ENCODE assay signal across 12 mouse cellular contexts in genomic region chr2:123532946-123533791, GRCm38 (mm10).
DNase-seq lines count a peak whose midpoint lies in the region; ATAC-seq and TF ChIP-seq lines count a peak whose summit lies in the region.
"Had no signal": no experiment of that assay in that cellular context is flagged by ENCODE, and none has a peak within 500 bp of the region (broad histone marks: within the 10 kb centered on the region; RNA-seq: fewer than 3 reads in every experiment).

No protein-coding gene starts in this region.

- peaks cover 2% of the 10 kb centered on the region; the same call in 1 of the 2 replicates for H3K4me1 ChIP-seq in cortical plate, adult 2 months (ENCODE audit: control insufficient read depth, insufficient read depth, low read length)
- H3K4me1 ChIP-seq in midbrain, embryonic 16.5 days (ENCODE audit: control insufficient read depth, insufficient read depth, low read length) = 0 out of 2 replicates have a peak, but pooled peaks cover 5% of the 10 kb centered on the region
- H3K4me1 ChIP-seq: neural tube, embryonic 12.5 days had no signal

- no peaks in the 10 kb centered on the region for H3K9me3 ChIP-seq in midbrain, embryonic 16.5 days (replicated peaks; ENCODE audit: control insufficient read depth, low read length, poor library complexity, severe bottlenecking)
- H3K9me3 ChIP-seq: neural tube, embryonic 12.5 days had no signal

- TF ChIP-seq CTCF in cortical plate, adult 2 months (IDR thresholded peaks at IDR 0.05; ENCODE audit: extremely low read depth, insufficient read depth, low read length) = no peak

- H3K4me2 ChIP-seq in midbrain, embryonic 16.5 days (ENCODE audit: low read length) = peak overlapping the region; percentile 5
- H3K4me2 ChIP-seq: neural tube, embryonic 12.5 days had no signal

- peak overlapping the region; percentile 23; the same call in 1 of the 2 replicates for H3K4me3 ChIP-seq in cortical plate, adult 2 months (ENCODE audit: insufficient read depth, low read length)
- no peak overlapping the region for H3K4me3 ChIP-seq in midbrain, embryonic 16.5 days (ENCODE audit: low read depth, low read length)
- H3K4me3 ChIP-seq: neural tube, embryonic 12.5 days had no signal

- 52% methylated on average over 9 of the region's 9 CpGs for WGBS in midbrain, embryonic 16.5 days

- H3K36me3 ChIP-seq in midbrain, embryonic 16.5 days (ENCODE audit: control insufficient read depth, insufficient read depth, low read length) = no peaks in the 10 kb centered on the region
- H3K36me3 ChIP-seq: neural tube, embryonic 12.5 days had no signal

- H3K27me3 ChIP-seq in midbrain, embryonic 16.5 days (ENCODE audit: control insufficient read depth, insufficient read depth, low read depth, low read length) = no peaks in the 10 kb centered on the region
- H3K27me3 ChIP-seq: neural tube, embryonic 12.5 days had no signal

- peak; percentile 51 for DNase-seq in brain, adult 2 months (ENCODE audit: low read depth, low spot score)
- peak; percentile 15 for DNase-seq in layer of hippocampus, adult 11-12 months (ENCODE audit: low spot score)
- DNase-seq in B cell, adult 2 months = no peak
- DNase-seq in adrenal gland, adult (ENCODE audit: inconsistent age in 2 of 2, low spot score in 1 of 2) = no peak
- DNase-seq in ovary, postnatal 36 days (ENCODE audit: low spot score) = no peak
- no peak for DNase-seq in c-Kit-positive CD71-positive TER-119-positive erythroid progenitor cells, embryonic 14.5 days (ENCODE audit: low spot score)
- DNase-seq: adrenal gland, adult 2 months; kidney, adult 8-10 months had no signal

- no peak overlapping the region for H3K27ac ChIP-seq in cortical plate, adult 2 months (ENCODE audit: insufficient read depth, low read length)
- H3K27ac ChIP-seq in midbrain, embryonic 16.5 days (ENCODE audit: low read length) = peak overlapping the region; percentile 31
- H3K27ac ChIP-seq: macrophage; neural tube, embryonic 12.5 days had no signal

- TF ChIP-seq POLR2A in cortical plate, adult 2 months (IDR thresholded peaks at IDR 0.05; ENCODE audit: extremely low read depth, insufficient read depth, low read length) = no peak

- H3K9ac ChIP-seq in midbrain, embryonic 16.5 days (ENCODE audit: low read depth, low read length) = no peak overlapping the region
- H3K9ac ChIP-seq: neural tube, embryonic 12.5 days had no signal

- peak; percentile 80 for ATAC-seq in midbrain, embryonic 16.5 days

Comparison
In these comparisons a context has a peak if more than half of its experiments do, and no peak if none do; other contexts are left out.
1. DNase-seq: peak in brain, adult 2 months (single experiment) and layer of hippocampus, adult 11-12 months (single experiment); none in B cell, adult 2 months (0 of 2), adrenal gland, adult (0 of 2), ovary, postnatal 36 days (single experiment) and c-Kit-positive CD71-positive TER-119-positive erythroid progenitor cells, embryonic 14.5 days (single experiment).